Mouse (Mus musculus): ENCODE data around the gene Cnbp.

Cnbp gene

DNA sequence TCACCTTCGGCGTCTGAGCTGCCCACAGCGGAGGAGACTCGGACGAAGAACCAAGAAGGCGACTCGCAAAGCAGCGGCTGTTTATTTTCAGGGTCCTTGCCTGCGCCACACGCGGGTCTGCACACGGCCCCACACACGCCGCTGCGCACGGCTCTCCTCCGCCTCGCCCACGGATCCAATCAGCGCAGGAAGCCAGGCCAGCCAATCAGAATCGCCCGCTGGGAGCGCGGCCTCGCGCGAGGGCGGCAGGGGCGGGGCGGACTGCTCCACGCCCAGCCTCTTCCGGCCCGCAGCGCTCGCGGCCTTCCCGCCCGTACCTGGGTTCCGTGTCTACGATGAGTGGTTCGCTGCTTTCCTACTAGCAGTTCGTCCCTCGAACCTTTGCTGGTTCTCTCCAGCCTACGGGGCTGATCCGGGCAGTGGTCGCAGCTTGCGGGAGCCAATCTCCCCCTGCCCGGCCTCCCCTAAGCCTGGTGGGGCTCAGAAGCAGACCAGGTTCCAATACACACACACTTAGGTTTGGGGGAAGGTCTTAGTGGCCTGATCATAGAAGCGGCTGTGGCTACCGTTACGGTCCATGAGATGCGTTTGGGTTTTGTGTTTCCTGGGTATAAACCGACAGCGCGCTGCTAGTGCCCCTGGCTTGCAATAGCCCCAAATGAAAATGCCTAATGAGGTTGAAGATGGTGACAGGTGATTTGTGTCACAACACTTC, at the start of gene Cnbp:
Gene Cnbp, minus strand, starts transcription at position 207 of the 715 bp plus-strand sequence.
- DNase-seq, result peak; percentile 97

DNA sequence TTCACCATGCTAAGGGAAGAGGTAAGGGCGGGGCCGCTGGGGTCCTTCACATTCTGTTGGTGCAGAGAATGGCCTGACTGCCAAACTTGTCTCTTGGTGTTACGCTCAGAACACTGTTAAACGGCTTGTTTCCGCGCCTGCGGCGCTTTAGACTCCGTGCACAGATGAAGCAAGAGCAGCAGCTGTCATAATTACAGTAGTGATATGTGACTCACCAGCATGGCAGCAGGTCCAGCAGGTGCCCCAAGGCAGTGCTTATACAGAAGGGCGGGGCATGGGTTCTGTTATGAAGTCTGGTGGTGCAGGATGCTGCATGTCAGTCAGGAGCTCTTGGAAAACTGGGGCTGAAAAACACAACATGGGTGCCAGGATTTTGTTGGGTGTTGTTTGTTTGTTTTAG, 47.1 kb upstream of the Cnbp start:
- no peak for DNase-seq

- no peak for DNase-seq
Measured at GRCm38 (mm10) chr6:87893931-87894330, 43.0 kb upstream of the Cnbp start.

DNA sequence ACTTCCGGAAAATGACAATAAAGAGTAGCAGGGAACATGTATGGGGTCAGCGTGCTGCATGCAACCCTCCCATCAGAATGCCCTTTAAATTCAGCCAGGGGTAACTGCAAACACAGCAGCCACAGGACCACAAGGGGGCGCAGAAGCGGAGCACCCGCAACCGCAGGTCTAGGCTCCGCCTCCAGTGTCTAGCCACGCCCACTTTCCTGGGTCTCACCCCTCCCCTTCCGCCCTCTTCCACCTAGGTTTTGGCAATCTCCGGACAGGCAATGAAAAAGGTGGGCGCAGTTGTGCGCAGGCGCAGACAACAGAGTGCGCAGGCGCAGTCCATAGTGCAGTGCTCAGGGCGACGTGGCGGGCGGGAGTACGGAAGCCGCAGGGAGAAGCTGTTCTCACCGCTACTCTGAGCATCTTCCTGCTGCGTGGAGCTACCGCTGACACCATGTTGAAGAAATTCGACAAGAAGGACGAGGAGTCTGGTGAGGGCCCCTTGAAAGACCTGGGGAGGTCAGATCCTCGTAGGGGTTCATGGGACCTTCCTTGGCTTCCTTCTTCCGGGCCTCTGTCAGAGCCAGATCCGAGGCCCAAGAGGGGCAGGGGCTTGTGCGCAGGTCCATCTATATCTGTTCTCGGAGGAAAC, 36.8 kb upstream of the Cnbp start, which contains the start of gene Copg1:
Gene Copg1, plus strand, starts transcription at position 221 of the 640 bp plus-strand sequence.
- DNase-seq, result peak; percentile 100

- no peak for DNase-seq
Measured at GRCm38 (mm10) chr6:87886721-87887120, 35.8 kb upstream of the Cnbp start.

DNA sequence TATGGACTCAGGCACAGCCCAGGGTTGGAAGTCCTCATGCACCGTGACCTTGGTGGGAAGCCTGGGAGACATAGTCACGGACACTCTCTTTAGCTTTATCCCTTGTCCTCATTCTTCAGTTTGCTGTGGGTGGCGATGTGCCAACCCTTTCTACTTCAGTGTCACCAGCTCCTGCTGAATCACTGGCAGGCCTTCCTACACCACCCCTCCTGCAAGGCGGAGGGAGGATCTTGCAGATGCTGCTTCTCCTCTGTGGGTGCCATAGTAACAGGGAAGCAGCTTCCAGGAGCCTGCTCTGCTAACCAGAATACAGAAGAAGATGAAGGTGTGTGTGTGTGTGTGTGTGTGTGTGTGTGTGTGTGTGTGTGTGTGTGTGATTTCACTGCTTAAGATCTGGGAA, 31.9 kb upstream of the Cnbp start:
- DNase-seq, result no peak

DNA sequence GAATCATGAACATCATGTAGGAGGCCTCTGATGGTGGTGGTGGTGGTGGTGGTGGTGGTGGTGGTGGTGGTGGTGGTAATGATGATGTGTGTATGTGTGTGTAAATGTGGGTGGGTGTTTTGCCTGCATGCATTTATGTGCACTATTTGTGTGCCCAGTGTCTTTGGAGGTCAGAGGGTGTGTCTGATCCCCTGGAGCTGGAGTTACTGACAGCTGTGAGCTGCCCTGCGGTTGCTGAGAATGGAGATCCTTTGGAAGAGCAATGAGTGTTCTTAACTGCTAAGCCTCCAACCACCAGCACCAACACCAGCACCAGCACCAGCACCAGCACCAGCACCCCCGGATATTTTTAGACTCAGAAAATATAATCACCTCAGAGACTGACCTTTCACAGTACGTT, 31.3 kb upstream of the Cnbp start:
- no peak for DNase-seq

DNA sequence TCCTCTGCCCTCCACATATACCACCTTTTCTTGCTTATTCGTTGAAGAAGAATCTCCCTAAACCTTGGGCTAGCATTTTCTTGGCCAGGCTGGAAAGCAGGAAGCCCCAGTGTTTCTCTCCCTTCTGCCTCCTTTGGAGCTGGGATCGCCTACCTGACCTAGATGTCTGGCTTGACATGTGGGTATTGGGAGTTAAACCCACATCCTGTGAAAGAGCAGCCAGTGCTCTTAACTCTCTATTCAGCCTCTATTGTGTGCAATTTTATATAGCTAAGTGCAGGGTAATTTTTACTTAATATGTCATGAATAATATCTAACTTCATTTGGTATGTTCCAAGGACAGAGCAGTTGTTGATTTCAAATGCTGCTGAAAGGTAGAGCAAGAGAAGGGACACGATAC, 28.7 kb upstream of the Cnbp start:
- peak; percentile 31 for DNase-seq

GRCm38 (mm10) chr6:87879010-87879409, 28.1 kb upstream of the Cnbp start:
- DNase-seq, result no peak

DNA sequence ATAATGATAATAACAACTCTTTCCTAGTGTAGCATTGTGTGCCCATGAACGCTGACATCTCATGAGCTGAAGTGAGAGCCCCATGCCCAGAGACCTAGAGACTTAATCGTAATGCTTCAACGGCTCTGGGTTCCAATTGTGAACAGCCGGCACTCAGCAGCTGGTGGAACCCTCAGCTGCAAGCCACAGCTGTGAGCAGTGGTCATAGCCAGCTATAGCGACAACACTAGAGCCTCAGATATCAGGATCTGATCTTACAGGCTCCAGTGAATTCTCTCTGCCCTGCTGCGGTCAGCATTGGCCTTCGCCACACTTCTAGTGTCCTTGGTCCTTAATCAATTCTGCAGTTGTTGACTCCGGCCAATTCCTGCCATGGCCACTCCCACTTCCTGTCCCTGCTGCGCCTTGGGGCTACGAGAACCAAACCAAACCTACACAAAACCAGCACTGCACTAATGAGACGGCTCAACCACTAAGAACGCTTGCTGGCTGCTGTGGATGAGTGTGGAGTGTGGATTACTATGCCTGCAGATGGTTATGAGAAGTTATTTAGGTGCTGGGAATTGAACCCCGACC, 25.2 kb upstream of the Cnbp start:
- DNase-seq, result no peak

DNA sequence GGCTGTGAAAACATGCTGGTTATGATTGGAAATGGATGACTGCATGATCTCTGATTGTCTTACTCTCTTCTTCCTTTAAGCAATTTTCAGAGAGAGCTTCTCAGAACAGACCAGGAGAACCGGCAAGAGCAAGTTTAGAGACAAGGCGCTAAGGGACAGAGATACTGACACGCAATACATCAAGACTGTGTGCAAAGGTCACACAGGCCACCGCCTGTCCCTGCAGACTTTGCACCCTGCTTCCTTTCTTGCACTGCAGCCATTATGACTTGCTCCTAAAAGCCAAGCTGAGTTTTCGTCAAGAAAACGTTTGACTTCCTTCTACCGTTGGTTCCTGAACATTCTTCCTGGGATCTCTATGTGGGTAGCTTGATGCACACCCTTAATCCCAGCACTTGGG, 24.7 kb upstream of the Cnbp start:
- DNase-seq, result no peak

DNA sequence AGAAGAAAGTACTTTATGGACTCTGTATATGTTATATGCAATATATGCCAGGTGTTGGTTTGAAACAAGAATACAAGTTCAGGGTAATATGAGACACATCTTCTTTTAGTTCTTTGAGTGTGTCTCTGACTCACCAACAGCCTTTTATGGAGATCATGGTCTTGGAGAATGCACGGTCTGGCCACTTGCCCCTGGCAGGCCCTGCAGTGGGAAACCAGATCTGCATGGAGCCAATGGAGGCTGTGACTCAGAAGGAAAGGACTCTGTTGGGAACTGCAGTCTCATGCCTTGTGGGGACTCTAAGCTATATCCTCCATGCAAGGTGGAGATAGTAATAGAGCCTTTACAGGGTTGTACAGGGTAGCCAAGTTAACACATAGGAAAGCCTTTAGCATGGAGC, 24.2 kb upstream of the Cnbp start:
- no peak for DNase-seq

- DNase-seq, result no peak
Measured at GRCm38 (mm10) chr6:87873963-87874362, 23.1 kb upstream of the Cnbp start.

- DNase-seq, result no peak
Measured at GRCm38 (mm10) chr6:87873104-87873503, 22.2 kb upstream of the Cnbp start.

DNA sequence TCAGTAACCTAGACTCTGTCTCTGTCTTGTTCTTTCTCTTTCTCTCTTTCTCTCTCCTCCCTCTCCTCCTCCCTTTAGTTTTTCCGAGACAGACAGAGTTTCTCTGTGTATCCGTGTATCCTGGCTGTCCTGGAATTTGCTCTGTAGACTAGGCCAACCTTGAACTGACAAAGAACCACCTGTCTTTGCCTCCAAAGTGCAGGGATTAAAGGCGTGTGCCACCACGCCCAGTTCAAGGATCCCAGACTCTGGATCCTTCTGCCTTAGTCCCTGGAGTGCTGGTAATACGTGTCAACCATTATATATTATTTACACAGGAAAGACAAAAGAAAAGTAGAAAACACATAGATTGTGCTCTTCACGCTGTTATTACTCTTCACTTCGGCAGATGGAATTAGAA, 20.3 kb upstream of the Cnbp start:
- no peak for DNase-seq

DNA sequence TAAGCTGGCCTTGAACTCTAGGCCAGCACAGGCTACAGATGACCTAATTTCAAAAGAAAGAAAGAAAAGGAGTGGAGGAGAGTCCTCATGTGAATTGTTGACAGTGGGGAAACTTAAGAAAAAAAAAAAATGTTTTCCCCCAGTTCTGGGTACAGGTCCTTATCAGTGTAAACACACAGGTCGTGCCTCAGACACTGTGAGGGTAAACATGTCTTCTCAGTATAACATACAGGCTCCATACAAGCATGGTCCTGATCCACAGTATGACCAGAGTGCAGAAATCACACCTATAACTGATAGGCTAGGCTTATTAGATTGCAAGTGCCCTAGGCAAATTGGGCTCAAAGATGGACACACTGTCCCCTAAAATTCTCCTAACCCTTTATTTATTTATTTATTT, 19.5 kb upstream of the Cnbp start:
- no peak for DNase-seq

GRCm38 (mm10) chr6:87868871-87869506, 18.1 kb upstream of the Cnbp start:
- DNase-seq, result no peak

DNA sequence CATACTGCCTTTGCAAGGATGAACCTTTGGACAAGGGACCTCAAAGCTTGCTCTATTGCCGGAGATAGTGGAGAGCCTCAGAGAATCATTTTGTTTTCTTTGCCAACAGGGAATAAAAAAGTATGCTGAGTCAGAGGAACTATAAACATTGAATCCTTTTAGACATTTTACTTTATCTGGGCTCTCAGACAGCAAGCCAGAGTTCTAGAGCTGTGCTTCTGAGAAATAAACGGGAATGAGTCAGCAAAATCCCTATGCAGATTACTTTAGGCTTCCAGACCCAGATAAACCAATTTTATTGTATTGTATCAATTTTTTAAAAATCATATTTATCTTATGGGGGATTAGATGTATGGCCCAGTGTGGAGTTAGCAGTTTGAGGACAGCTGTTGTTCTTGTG, 16.4 kb upstream of the Cnbp start:
- no peak for DNase-seq

DNA sequence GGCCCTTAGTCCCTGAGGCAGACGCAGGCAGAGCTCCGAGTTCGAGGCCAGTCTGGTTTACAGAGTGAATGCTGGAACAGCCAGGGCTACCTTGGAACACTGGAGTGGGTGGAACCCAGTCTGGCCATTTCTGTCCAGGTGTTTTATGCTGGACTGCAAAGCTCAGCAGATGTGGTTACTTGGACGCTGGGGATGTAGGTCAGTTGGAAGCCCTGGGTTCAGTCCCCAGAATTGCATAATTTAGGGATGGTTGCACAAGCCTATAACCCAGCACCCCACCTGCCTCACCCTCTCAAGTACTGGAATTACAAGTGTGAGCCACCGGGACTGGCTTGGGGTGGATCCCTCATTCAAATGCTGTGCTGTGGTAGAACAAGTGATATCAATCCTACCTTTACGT, 15.3 kb upstream of the Cnbp start:
- no peak for DNase-seq

DNA sequence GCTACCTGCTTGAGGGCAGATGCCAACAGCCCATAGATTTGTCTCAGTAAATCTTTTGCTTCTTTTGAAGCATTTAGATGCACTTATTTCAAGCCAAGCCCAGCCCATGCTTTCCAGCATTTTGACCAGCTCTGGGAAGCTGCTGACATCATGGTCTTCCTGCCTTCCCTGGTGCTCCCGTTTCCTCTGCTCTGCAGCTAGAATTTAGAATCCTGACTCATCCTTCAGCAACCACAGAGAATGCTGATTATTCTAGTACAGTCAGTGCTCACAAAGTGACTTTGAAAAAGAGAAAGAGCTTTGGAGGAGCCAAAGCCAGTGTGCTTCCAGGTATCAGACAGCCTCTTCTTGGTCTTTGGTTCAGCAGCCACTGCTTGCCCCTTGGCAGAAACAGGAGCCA, 6.2 kb upstream of the Cnbp start:
- DNase-seq, result no peak

DNA sequence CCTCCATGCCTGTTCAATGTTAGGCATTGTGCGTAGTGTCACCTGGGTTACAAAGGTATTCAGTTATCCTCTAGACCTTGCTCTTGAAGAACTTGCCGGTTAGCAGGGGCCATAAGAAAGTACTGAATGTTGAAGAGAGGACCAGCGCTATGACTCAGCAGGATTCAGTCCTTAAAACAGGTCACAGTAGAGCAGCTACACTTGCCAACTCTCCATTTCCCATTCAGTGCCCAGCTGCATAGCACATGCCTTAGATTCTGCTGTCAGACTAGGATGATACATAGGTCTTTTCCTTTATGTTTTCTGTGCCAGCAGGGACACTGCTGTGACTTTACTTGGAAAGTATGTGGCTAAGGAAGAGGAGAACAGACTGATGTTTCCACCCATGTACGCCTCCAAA, 2.5 kb upstream of the Cnbp start:
- DNase-seq, result no peak

DNA sequence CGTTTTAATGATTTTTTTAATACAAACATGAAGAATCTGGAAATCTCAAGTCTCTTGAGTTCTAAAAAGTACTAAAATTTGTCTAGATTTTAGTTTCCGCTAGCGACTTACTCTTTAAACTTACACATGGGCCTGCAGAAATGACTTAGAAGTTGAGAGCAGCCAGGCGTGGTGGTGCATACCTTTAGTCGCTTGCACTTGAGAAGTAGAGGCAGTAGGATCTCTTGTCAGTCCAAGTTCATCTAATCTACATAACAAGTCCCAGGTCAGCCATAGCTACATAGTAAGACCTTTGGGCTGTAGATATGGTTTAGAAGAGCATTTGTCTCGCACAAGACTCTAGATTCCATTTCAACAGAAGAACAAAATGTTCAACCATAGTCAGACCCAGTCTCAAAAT, 965 bp upstream of the Cnbp start:
- no peak for DNase-seq

DNA sequence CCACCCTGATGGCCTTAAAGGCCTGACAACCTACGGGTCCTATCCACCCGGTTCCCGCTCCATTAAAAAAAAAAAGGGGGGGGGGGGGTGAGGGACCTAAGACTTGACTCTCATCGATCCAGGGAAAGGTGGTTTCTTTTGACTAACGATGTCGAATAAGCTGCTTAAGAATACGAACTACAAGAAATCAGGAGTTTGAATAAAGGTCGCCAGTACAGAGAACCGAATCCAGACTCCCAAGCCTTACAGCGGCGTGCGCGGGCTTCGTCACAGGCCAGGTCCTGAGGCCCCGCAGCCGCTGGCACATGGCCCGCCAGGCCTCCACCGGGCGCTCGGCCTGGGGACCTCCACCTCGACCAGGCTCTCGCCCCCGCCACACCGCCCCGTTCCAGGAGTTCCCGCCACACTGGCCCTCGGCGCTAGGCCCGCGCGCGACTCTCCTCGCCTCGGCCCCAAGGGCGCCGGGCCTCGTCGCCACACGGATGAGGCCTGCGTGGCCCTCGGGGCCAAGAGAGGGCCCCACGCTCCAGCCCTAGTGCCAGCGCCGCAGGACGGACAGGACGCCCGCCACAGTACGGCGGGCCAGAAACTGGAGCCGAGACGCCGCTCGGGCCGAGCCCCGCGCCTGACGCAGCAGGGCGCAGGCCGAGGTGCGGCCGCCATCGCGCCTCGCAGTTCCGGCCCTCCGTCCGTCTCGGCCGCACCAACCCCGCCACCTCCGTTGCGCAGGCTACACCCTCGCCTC, 579 bp downstream of the Cnbp start:
- no peak for DNase-seq

Data from thymus, postnatal 25 days (tissue).